Mouse (Mus musculus) granulocyte monocyte progenitor cell, adult 5-6 weeks (primary cell): ENCODE data around the gene Col1a1. TPM values are rescaled to one million over a fixed set of nuclear protein-coding genes. Genes with fewer than 3 reads are reported as not detected.
"Not testable (repeated sequence)": the region's sequence is repeated elsewhere in the genome, so short reads cannot be mapped to it uniquely, and the experiment has no call there.

Experiments
- ATAC-seq: replicated peaks from 2 replicates; pipeline ENCODE4 v1.8.0; 2016; ENCODE audit warnings: mild to moderate bottlenecking, moderate TSS enrichment, inconsistent platforms; ENCODE audit not compliant: poor library complexity, severe bottlenecking
- total RNA-seq, 2 experiments: library from RNA; stranded (forward) in 1 of 2; stranded (reverse) in 1 of 2; fragments of 200-712, 200-1000 nt in 1 of 2; fragments of >200 nt in 1 of 2; fragmentation: Nextera tagmentation in 1 of 2; gene quantifications; 2 replicates each; pipeline ENCODE4 v1.2.3; 2014 to 2017

Gene Col1a1
- total RNA-seq, 2 experiments from 2014 or later: not detected

DNA sequence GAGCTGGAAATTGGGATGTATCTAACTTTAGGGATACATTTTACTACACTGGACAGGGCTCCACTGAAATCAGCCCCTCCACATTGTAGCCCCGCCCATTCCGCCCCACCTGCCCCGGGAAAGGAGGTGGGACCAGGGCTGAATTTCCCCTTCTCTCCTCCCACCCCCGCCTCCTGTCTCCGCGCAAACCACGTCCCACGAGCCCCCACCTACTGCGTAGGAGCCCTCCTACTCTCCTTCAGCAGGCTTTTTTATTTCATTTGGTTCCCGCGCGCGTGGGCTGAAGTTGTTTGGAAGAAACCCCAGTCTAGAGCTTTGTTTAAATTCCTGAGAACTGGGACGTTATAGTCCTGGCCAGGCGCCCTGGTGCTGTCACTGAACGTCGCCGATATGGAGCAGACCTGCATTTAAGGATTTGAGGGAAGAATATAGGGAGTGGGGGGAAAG, 1.3 kb downstream of the Col1a1 start:
- ATAC-seq: peak; percentile 64

DNA sequence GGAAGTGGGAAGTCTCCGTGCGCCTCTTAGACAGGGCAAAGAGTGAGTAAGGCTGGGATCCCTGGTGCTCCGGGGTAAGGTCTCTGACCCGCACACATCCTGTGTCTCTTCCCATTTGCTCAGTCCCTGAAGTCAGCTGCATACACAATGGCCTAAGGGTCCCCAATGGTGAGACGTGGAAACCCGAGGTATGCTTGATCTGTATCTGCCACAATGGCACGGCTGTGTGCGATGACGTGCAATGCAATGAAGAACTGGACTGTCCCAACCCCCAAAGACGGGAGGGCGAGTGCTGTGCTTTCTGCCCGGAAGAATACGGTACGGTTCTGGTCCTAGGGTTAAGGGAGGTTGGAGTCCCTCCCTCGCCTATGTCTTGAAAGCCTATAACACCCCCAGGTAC, 1.8 kb downstream of the Col1a1 start:
- peak; percentile 3; the same call in 1 of the 2 replicates for ATAC-seq

DNA sequence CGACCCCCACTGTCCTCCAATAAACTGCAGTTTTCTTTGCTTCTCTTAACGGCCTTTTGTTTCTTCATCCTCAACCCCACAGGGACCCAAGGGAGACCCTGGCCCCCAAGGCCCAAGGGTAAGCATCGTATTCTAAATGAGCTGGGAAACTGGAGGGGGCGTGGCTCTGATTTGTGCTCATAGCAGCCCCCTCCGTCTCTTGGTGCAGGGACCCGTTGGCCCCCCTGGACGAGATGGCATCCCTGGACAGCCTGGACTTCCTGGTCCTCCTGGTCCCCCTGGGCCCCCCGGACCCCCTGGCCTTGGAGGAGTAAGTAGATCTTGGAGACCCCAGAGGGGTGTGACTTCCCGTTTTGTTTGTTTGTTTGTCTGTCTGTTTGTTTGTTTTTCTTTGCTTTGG, 2.3 kb downstream of the Col1a1 start:
- ATAC-seq: no peak

DNA sequence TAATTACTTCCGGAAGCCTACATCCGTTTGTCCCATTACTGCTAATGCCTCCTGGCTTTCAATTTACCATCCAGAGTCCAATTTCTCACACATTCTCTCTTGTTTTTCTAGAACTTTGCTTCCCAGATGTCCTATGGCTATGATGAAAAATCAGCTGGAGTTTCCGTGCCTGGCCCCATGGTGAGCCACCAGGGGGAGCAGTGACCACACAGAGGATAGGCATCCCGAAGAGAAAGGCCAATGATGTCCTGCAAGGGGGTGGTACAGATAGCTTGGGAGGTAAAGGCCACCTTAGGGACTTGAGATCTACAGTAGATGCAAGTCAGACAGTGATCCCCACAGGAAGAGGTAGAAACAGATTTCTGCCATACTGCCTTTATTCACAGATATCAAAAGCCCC, 3.3 kb downstream of the Col1a1 start:
- ATAC-seq: no peak

DNA sequence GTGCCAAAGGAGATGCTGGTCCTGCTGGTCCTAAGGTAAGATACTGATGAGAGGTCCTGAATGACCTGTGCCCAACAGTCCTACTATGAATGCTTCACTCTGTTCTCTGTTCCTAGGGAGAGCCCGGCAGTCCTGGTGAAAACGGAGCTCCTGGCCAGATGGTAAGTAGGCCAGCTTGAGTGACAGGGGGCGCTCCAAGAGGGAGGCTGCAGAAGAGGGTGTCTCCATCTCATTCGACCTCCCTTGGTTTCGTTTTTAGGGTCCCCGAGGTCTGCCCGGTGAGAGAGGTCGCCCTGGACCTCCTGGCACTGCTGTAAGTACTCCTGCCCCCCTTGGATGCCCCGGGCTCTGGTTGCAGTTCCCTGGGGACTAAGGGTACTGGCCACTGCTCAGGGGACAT, 5.1 kb downstream of the Col1a1 start:
- ATAC-seq: no peak

DNA sequence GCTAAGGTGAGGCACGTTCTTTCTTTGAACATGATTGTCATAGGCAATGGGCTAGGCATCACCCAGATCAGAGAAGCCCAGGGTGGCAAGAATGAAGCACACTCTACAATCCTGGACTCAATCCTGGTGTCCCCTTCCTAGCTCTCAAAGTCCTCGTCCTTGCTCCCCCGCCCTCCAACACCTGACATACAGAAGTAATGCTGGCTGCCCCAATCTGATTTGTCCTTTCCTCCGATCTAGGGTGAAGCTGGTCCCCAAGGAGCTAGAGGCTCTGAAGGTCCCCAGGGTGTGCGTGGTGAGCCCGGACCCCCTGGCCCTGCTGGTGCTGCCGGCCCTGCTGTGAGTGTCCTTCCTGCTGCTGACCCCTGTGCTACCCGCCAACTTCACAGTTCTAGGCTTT, 5.8 kb downstream of the Col1a1 start:
- no peak for ATAC-seq

DNA sequence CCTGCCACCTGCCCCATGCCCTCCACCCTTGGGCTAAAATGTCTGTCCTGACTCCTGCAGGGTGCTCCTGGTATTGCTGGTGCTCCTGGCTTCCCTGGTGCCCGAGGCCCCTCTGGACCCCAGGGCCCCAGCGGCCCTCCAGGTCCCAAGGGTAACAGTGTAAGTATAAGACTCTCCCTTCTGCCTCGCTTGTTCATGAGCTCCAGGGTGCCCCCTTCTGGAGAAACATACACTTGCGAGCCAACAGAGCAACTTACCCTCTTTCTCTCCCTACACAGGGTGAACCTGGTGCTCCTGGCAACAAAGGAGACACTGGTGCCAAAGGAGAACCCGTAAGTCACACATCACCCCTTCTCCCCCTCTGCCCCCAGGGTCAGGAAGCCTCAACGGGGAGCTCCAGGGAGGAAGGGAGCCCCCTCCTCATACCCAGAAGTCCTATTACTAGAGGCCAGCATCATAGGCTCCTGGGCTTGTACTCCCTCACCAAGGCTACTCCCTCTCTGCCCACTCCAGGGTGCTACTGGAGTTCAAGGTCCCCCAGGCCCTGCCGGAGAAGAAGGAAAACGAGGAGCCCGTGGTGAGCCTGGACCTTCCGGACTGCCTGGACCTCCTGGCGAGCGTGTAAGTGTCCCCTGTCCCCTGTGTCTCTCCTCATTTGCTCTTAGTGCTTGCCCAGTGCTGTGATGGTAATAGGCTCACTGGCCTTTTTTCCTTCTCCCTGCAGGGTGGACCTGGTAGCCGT, 6.4 kb downstream of the Col1a1 start:
- peak; percentile 16; the same call in 1 of the 2 replicates for ATAC-seq

DNA sequence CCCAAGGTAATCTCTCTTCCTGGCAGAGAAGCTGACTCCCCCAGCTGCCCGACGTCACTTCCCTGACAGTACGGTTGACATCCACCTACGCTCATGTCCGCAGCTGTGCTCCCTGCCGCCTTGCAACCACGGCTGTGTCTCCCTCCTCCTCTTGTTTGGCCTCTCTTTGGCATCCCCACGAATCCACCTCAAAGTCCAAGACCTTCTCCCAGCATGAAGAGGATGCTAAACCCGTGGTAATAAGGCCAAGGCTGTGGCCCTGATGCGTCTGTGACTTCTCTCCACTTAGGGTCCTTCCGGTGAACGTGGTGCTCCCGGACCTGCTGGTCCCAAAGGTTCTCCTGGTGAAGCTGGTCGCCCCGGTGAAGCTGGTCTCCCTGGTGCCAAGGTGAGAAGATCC, 7.0 kb downstream of the Col1a1 start:
- ATAC-seq: no peak

DNA sequence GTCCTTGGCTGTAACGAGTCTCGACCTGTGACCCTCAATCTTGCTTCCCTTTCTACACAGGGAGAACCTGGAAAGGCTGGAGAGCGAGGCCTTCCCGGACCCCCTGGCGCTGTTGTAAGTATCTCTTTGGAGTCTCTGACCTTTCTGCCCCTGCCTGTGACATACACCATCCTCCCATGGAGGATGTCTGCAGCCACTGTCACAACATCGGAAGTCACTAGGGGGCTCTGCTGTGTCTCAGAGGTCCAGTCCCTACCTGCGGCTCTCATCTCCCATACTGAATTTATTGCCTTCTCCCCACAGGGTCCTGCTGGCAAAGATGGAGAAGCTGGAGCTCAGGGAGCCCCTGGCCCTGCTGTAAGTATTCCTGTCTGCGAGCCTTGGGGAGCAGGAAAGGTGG, 8.3 kb downstream of the Col1a1 start:
- ATAC-seq: no peak

DNA sequence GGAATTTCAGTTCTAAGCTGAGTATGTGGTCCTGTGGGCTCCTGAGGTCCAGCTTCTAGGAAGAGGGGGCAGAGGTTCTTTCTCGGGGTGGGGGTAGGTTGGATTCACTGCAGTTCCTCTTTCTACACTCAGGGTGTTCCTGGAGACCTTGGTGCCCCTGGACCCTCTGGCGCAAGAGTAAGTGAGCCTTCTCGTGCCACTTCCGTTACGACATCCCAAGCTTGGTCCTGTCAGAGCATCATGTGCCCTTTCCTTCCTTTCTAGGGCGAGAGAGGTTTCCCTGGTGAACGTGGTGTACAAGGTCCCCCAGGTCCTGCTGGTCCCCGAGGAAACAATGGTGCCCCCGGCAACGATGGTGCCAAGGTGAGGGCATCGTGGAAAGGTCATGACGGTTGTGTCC, 9.2 kb downstream of the Col1a1 start:
- peak; percentile 97 for ATAC-seq

DNA sequence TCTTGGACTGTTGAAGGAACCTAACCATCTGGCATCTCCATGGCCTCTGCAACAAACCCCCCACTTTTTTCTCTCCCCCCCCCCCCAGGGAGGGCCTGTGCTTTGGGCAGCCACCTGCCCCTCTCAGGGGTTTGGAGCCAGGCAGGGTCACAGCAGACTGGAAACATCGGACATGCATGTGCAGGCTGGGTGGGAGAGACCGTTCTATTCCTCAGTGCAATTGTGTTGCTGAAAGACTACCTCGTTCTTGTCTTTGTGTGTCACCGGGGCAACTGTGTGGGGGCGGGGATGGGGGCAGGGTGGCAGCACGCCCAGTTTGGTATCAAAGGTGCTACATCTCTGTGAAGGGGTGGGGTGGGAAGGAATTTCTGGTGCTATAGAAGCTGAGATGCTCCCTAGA, 16.1 kb downstream of the Col1a1 start:
- ATAC-seq: no peak

DNA sequence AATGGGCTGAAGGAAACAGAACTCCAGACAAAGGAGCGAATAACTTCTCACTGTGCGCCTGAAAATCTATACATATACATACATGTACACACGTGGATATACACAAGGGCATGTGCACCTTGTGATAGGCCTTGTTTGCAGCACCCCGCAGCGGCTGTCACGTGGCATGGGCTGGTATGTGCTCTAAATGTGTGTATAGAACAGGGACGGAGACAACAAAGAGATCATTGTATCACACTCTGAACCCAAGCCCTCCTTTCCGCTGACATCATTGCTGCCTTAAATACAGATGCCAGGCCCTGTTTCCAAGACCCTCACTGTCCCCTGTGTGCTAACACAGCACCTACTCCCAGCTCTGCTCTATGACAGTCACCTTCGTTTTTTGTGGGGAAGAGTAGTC, 19.1 kb downstream of the Col1a1 start:
- ATAC-seq: no peak

DNA sequence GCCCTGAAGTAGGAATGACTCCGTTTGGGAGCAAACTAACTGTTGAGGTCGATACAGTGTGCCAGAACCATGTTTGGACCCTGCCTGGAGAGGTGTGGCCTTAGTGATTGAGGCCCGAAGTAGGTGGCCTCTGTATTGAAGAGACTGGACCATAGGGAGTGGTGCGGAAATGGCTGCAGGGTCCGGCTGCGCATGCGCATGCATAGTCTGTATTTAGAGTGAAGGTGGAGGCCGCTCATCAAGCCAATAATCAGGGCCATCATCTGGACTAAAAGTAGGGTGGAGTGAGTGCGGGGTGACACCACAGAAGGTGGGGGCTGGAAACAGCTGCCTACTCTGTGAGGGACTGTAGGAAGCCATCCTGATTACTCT, 21.7 kb downstream of the Col1a1 start:
- no peak for ATAC-seq

DNA sequence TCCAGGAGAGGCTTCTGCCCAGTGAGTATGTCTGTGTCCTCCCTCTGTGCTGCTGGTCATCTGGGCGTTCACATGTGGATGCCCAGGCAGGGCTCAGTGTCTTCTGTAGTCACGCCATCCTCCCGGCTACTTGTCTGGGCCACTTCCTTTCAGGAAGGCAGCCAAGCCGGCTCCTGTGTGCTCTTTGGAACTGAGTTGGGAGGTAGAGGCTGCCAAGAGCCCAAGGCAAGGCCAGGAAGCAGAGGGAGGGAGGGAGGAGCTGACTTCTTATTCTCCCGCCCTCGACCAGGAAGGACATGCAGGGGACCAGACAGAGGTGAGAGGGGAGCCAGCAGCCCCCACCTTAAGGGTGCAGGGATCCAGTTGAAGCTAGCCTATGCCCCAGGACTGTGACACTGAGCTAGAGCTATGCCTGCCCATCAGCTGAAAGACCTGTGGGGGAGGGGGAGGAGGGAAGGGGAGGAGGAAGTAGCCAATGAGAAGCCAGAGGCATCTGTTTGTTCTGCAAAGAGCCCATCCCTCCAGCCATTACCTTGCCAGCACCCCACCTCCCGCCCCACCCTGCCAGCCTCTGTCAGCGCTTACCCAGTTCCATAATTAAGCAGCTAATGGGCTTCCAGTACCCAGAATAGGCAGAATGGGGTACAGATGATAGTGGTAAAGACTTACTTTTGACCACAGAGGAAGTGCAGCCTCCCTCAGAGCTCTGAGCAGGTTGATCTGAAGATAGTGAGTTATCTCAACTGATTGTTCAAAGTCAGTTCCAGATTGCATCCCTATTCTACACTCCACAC, 22.2 kb downstream of the Col1a1 start:
- peak; percentile 48 for ATAC-seq

DNA sequence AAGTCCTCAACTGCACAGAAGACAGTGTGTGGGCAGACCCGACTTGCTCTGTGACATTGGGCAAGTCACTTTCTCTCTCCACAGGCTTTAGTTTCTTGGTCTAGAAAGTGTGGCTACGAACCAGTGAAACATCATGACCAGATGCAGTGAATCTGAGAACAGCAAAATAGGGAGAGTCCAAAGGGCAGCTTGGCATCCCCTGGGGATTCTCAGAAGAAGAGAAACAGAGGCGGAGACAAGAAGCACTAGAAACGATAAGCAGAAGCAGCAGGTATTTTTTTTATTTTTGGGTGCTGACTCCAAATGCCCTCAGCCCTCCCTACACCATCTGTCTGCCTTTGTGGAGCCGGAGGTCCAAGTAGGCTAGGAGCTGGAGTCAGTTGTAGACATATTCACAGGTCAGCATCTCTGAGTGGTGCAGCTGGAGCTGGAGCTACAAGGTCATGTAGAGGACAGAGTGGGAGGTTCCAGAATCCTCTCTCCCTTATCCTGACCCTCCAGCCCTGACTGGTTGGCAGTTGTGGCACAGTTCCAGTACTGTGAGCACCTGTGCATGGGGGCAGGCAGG, 26.6 kb downstream of the Col1a1 start:
- ATAC-seq: no peak

DNA sequence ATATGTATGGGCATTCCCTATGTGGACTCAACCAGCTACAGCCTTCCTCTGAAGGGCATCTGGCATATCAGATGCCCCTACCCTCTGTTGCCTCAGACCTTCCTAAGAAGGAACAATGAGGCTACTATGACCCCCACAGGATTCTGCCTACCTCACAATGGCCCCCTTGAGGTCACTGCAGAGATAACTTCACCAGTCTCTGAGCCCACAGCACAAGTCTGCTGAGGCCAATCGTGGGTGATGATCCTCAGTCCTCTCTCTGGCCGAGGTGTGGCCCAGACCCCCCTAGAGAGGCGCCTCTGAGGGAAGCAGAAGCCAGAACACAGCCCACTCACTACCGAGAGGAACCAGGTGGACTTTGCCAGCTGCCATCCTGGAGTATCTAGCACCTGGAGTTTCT, 31.4 kb downstream of the Col1a1 start, which contains the start of gene Hils1:
Gene Hils1, plus strand, starts transcription at position 175 of the 400 bp plus-strand sequence.
- no peak for ATAC-seq

DNA sequence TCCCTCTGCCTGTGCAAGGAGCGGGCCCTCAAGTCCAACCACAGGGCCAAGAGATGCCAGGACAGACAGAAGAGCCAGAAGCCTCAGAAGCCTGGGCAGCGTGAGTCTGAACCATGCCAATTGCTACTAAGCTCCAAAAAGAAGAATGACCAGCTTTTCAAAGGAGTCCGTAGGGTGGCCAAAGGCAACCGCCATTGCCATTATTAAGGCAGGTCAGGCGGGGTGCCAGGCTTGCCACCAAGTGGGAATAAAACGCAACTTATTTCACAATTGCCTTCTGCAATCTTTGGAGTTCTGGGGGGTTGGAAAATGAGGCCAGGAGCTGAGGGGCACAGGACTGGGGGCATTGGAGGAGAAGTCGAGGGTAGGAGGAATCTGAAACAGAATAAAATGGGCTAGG, 32.2 kb downstream of the Col1a1 start:
- ATAC-seq: no peak

DNA sequence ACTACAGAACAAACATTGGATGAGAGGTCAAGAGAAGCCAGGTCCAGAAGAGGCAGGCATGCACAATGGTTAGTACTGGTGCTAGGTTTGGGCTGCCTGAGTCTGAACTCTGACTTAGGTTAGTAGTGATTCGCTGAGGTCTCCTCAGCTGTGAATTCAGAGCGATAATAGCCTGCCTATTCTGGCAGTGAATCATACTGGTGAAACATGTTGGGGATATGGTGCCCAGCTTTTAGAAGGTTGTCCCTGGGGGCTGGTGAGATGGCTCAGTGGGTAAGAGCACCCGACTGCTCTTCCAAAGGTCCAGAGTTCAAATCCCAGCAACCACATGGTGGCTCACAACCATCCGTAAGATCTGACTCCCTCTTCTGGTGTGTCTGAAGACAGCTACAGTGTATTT, 33.7 kb downstream of the Col1a1 start:
- not testable (repeated sequence) for ATAC-seq

DNA sequence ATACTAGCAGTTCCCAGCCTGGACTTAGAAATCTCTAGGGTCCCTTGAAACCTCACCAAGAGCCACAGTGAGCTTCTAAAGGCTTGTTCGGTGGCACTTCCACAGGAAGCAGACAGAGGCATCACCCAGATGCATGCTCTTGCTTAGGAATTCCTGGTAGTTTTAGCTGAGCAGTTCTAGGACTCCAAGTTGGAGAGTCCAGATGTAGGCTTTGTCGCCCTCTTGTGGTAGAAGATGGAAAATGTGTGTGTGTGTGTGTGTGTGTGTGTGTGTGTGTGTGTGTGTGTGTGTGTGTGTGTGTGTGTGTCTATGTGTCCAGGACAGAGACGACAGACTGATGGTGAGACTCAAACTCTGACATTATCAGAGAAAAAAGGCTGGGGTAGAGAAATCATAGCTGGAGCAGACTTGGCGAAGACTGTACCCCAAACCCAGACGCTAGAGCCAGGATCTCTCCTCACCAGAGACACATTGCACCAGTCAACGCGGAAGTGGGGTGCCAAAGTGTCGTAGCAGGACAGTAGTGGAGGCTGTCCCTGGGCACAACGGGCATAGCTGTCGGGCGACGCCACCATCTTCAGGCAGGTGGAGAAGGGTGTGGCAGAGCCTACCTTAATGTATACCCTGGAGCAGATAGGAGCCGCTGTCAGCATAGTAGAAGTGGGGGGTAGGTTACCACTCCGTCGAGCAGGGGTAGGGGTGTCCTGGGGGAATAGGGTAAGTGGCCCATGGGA, 34.4 kb downstream of the Col1a1 start:
- ATAC-seq: peak; percentile 54

DNA sequence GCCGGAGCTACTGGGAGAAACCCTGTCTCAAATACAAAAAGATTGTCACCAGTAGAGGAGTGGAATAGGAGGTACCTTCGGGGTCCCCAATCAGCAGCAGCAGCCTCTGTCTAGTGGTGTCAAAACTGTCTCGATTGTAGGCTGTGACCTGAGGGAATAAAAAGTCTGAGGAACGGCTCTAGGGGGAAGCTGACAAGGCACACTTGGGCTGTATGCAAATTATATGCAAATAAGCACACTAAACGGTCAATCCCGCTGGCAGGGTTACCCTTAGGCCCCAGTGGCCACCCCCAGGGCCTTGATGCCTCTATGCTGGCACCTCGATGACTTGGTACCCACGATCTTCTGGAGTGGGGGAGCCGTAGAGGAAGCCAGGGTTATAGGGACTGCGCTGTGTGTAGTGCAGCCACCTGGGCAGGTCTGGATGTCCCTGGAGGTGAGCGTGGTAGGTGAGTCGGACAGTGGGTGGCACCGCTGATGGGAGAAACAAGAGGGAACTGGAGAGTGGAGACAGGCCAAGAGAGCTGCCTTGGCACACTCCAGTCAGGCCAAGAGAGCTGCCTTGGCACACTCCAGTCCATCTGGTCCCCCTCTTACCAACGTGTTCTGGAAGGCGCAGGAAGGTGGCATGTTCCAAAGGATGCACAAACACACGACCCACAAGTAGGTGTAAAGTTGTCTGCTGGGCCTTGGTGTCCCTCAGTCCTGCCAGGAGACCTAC, 36.0 kb downstream of the Col1a1 start:
- ATAC-seq: peak; percentile 48; the same call in 1 of the 2 replicates
